Mouse (Mus musculus) cerebellum, adult 11 months (tissue): ENCODE data around the gene Opn3.

Experiments
- DNase-seq: peaks from one replicate; pipeline ENCODE4 v3.0.0; 2022

Opn3 gene

DNA sequence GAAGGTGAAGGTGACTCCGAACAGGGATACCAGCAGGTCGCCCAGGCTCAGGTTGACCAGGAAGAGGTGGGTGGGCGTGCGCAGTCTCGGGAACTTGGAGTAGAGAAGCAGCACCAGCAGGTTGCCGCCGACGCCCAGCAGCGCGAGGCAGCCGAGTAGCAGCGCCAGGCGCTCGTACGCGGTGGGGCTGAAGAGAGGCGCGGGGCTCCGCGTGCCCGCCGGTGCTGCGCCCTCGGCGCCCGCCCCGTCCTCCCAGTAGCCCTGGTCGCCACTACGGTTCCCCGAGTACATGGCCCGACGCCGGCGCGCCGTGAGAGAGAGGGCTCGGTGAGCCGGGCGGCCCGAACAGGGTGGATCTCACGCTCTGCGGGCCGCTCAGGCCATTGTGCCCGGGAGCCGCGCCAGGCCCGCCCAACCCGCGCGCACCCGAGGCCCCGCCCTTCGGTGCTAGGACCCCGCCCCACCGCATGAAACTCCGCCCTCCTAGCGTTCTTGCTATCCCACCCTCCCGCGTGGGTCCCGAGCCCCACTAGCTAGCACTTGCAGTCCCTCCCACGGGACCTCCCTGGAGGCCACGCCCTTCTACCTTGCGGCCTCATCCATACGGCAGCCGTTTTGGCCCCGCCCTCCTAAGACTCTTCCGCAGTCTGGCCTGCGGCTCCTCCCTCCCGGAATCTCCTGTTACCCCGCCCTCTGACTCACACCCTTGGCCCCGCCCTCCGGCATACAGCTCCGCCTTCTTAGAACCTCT, at the start of gene Opn3, which contains the start of gene Chml:
Gene Opn3 (minus strand): TSS at position 531 of the 751 bp plus-strand sequence.
Gene Chml (minus strand): TSS at position 656 of the 751 bp plus-strand sequence.
- peak; percentile 97 for DNase-seq

DNA sequence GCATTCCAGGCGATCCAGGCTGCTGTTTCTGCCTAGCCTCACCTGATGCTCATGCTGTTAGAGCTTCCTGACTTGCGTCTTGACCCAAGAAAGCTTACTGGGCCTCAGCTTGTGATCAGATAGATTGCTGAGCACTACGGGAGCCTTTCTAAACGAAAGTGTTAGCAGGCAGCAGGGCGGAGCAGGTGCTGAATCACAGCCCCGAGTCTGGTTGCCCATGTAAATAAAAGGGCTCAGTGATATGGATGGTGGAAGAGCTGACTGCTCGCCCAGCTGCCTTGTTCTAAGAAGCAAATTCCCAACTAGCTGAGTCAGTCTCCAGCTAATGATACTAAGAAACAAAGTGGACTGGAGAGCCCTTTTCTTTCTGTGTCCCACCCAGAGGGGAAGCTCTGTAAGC, 33.2 kb upstream of the Opn3 start:
- DNase-seq, result no peak

DNA sequence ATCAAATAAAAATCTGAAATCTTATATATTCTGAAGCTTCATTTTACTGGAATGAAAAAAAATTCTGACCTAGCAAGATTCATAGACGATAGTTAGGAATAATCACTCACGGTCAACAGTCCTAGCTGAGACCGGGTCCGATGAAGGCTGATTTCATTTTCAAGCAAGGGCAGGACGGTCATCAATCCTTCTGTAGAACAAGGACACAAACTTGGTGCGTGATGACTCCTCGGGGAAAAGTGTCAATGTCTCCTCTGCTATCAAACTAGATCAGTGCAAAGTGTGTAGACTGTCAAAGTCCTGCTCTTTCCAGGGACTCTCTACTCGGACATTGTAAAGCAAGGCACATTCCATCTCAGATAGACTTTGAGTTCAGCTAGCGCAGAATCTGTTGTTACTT, 24.3 kb upstream of the Opn3 start:
- DNase-seq, result no peak

DNA sequence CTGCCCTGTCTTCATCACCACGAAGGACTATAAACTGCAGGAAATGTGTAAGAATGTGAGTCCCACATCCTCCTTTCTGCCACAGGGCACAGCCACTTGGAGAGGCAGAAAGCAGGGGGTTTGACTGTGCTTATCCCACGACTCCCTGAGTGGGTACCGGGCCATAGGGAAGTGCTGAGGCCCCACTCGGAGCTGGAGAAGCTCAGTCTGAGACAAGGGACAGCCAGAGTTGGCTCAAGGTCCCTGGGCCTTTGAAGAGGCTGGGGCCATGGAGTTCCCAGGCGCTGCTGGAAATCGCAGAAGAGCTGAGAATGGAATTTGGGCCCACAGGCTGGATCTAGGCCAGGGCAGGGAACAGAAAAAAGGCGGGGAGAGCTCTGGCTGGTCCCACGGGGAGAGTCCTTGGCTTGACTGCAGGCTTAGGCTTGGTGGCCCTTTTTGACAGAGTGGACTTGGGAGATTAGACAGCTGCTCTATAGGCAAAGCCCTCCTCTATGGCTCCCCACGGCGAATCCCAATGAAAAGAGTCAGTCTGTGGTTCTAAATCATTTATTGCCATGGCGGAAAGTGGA, 19.8 kb upstream of the Opn3 start:
- DNase-seq, result no peak

DNA sequence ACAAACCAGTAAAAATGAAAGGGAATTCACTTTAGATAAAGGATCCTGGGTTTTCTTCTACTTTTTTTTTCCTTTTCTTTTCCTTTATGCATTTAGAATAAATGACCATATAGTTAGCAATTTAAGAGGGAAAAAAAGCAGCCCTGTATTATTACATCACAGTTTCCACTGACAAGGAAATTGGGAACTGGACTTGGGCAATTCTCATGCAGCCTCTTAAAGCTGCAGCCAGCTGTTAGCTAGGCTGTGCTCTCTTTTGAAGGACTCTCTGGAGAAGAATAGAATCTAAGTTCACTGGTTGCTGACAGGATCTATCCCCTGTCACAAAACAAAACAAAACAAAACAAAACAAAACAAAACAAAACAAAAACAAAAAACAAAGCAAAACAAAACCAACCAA, 15.4 kb upstream of the Opn3 start:
- no peak for DNase-seq

DNA sequence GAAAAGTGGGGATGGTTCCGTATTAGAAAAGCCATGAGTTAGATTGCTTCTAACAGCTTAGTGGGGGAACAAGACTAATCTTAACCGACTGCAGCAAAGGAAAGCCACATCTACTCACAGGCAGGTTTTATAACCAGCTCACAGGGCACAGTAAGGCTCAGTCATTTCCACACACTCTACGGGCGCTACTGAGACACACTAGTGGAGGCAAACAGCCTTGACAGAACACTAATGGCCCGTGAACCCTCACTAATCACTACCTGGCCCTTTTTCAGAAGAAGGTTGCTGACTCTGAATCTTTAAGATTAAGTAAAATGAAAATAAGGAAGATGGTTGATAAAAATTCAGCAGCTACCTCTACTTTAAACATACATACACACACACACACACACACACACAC, 15.0 kb upstream of the Opn3 start:
- DNase-seq, result no peak

DNA sequence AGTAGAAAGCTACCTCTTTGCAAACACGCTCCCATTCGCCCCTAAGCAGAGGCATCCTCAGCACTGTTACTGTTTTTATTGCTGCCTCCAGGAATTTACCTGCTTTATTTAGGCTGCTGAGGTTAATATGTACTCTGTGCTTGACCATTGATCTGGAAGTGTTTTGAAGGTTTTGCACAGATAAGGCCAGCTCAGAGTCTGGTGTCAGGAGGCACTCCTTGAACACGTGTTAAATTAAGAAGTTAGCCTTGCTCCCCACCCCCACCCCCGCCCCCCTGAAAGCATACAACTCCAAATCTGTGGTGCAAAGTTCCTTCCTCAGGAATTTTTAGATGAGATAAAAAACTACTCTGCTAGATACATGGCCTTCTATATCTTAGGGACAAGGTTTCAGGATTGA, 8.6 kb upstream of the Opn3 start:
- no peak for DNase-seq

DNA sequence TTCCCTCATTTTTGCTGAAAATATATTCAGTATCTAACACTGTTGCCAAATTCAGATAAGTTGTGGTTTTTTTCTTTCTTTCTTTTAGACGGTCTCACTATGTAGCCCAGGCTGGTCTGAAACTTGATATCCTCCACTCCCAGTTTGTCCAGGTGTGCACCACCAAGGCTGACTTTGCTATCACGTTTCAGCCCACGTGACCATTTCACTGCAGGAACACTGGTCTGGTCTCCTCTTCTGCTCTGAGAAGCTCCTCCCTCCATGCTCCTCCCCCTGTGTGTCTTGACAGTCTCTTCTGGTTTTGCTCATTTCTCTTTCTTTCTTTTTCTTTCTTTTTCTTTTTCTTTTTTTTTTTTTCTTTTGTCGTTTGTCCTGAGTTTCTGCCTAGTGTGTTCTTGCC, 7.2 kb upstream of the Opn3 start:
- DNase-seq, result no peak

DNA sequence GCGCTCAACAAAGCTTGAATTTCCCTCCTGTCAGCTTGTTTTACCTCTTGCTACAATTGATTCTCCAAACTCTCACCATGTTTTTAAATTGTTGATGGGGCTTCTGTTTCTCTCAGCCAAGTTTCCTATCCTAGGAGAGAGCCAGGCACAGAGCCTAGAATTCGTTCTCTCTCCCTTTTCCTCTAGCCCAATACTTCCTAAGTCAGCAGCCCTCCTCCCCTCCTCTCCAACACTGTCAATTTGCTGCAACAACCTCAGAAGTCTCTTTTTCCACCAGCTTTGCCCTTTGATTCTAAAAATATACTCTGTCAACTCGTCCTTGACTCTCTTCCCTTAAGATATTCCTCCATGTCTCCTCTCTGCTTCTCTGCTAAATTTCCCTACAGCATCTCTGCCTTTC, 6.8 kb upstream of the Opn3 start:
- no peak for DNase-seq

DNA sequence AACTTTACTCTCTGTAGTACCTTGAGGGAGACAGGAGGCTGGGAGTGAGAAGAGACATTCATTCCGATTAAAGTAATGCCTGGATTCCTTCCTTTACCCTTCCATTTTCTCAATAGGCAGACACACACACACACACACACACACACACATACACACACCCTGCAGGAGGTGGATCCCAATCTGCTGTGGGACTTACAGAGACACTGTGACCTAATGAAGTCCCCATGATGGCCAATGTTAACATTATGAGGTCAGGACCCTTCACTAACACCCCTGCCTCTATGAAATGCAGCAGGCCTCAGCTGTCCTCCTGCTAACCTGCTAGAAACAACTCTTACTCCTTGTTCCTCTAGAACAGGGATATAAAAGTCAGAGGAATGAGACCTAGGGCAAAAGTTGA, 5.7 kb upstream of the Opn3 start, which contains the start of gene Wdr64:
Gene Wdr64 (plus strand): TSS at position 301 of the 400 bp plus-strand sequence.
- no peak for DNase-seq

DNA sequence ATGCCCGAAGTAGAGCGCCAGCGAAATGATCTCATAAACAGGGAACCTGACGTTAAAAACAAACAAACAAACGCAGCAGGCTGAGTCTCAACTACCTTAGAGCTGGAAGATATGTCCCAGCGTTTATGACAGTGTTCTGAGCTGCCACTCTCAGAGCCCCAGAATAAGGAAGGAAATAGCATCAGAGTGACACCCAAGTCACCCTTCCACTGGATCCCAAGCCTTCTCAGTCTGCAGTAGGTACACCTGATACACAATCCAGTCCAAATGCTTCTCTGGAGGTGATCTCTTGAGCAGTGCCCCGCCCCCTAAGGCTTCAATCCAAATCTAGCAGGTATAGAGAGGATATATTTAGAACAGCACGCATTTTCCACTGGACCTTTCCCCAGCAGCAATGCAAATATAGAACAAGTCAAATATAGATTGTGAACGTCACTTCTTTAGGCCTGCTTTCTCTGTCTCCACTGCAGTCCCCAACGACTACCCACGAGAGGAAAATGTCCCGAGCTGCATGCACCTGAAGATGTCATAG, 919 bp upstream of the Opn3 start:
- DNase-seq, result peak; percentile 33

DNA sequence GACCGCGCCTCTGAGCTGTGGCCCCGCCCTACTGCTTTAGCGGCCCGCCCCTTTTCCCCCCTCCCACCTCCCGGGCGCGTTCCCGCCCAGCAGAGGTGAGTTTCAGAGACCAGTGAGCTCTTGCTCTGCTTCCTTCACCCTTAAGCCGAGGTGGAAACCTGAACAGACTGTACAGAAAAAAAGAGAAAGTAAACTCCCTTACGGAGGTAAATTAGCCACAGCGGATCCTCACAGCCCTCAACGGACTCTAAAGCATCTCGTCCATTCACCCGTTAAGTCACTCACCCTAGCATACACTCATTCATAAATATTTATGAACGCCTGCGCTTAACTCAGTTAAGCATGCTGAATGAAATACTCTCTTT, 403 bp upstream of the Opn3 start:
- DNase-seq, result no peak

DNA sequence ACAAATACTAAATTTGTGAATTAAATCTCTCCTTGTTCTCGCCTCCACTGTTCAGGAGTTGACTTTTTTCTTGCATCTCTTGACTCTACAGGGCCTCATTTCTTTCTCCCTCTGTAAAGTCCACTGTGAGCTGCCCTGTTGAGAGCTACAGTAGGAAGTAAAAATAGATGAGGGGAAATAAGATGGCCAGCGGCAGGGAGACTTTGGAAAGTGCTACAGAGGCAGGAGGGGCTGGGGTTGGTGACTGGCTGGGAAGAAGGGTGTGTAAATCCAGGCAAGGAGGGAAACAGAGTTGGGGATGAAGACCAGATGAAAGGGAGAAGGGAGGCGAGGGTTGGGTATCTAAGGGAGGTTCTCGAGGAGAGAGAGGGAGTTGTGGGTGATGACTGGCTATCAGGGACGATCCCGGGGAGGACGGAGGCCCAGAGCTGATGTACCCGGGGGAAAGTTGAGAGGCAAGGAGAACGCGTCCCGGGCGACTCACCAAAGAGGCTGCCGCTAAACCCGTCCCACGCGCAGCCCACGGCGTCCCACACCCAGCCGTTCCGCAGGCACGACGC, 810 bp downstream of the Opn3 start:
- DNase-seq, result peak; percentile 4

DNA sequence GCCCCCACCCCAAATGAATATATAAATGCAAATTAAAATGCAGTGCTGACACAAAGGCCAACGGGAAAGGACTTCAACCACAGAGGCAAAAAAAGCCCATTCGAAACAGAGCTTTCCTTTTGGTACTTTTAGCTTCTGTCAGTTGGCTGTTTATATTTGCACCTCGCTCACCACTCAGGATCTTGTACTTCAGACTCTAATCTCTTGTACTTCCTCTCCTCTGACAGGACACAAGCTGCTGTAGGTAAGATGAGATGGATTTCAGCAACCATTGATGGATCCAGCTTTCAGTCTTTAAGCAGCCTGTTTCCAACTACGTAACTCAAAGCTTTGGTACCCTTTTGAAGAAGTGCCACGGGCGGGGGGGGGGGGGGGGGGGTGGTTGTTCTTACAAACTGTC, 11.6 kb downstream of the Opn3 start:
- DNase-seq, result no peak

DNA sequence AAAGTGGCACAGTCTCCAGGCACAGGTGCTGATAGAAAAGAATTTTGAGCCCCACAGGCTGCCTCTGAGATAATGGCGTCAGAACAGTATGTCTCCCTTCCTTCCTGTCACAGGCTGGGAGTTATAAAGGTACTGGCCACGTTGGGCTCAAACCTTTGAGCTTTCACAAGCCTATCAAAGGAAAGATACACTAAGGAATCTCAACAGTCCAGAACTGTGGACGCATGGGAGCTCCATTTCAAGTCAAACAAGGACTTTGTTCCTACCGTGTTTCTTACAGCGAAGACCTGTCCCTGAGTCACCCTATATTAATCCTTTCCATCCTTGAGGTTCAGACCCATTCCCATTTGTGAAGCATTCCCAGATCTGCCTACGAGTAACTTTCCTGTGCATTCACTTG, 15.1 kb downstream of the Opn3 start:
- DNase-seq, result no peak

DNA sequence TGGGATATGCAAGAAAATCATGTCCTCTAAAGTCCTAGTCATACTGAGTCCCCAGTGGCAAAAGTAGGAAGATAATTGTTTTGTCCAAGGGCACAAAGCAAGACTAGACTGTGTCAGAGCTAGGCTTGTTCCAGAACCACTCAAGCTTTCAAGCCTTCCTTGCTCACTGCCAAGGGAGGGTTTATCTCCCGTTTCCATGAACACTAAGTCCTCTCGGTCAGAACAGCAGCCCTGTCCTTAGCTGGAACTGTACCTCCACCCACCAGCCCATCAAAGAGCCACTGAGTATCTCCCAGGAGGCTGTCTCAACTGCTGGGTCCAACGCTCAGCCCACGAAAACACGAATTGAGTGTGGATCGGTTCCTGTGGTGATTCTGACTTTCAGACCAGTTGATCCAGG, 17.5 kb downstream of the Opn3 start:
- DNase-seq, result no peak

DNA sequence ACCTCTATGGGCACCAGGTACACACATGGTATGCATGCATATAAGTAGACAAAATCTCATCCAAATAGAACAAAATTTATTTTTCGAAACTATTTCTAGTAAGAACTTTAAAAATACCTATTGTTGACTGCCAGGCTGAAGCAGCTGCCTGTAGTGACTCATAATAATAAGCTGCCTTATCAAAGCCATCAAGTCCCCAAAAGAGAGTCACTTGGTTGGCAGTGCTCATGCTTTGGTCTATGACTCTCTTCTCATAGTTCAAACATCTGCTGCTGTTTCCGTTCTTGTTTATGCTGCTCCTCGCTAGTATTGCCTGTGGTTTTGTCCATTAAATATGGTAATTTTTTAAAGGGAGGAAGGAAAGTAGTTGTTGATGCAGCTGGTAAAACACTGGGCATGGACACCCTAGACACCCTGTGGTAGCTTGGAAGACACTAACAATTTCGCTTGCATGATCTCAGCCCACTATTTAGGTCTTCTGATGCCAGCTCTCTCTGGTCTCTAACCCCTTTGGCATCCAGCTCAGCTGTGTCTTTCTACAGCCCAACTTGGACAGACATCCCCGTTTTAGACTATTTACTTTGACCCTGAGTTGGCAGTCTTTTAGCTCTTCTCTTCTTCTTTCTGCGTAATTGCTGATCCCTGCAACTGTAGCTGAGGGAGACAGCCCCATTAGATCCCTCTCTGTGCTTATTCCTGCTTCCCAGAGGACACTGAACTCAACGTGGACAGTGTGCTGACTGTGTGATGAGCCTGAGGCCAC, 18.8 kb downstream of the Opn3 start:
- DNase-seq, result no peak

DNA sequence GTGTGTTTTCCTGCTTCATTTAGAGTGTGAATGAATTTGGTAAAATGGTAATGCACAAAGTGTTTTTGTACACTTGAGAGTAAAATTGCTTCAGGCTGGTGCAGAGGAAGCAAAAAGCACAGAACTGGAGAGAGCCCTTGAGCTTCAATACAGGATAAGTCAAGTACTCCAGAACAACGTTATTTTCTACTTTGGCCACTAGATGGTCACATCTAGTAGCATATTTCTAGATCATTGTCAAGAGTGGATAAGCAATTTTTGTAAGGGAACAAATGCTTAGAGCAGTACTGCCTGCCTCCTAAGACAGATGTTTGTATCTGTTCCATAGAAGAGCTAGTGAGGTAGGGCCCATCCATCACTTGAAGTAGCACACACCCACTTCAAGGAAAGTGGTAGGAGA, 20.9 kb downstream of the Opn3 start:
- no peak for DNase-seq

DNA sequence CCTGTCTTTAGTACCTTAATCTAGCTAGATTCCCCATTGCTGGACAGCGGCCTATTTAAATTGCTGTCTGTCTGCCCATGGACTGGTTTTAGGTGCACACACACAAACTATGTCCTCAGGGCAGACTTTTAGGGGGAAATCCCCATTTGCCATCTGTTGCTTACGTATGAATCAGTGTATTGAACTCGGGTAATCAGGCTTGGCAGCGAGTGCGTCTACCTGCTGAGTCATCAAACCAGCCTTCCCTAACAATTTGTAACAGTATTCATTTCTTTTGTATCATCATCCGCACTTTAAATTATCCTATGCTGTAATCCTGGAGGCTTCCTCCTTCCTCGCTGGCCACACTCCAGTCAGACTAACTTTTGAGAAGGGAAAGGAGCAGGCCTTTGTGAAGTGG, 22.5 kb downstream of the Opn3 start:
- no peak for DNase-seq

DNA sequence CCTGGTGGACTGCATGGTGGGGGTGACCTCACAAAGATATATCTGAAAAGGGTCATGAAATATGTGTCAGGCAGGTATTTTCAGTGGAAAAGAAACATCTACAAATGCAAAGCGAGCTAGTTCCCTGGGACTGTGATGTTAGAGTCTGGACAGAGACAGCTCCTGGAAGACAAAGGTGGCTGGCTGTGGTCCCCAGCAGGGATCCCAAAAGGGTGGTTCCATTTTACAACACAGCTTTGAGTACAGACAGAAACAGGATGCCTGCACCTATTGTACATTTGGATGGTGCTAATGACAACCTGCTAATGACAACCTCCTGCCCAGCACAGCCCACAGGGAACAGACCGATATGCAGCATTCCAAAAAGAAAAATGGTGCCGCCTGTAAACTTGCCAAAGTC, 23.1 kb downstream of the Opn3 start:
- DNase-seq, result no peak

DNA sequence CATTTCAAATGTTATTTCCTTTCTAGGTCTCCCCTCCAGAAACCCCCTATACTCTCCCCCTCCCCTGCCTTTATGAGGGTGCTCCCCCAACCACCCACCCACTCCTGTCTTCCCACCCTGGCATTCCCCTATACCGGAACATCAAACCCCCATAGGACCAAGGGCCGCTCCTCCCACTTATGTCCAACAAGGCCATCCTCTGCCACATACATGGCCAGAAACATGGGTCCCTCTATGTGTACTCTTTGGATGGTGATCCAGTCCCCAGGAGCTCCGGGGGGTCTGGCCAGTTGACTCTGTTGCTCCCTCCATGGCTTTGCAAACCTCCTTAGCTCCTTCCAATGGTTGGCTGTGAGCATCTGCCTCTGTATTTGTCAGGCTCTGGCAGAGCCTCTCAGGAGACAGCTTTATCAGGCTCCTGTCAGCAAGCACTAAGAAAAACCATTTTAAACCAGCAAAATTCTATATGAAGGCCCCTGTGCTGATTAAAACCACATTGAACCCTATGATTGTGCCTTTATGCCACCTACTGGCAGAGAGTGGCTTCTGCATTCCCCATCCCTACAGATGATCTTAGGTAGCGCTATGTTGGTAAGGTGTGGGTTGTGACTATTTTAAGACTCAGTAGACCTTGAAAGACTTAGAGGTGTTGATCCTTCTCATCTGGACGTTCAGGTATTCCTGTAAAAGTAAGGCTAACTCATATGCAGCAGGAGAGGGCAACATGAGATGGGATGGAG, 23.7 kb downstream of the Opn3 start:
- DNase-seq, result no peak

DNA sequence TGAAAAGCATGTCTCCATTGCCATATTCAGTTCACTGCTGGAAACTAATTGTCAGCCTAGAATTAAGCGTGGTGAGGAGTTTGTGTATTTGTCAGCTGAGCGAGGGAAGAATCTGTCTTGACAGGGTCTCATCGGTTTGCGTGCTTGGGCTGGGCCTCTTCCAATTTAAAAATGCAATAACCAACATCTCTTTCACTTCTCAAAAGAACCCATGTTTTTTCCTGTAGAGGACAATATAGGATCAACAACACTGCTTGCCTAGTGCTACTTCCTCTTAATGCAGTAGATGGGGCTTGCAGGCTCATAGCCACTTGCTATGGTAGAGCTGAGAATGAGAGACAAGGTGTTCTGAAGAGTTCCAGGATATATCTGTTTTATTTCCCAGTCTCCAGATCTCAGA, 32.7 kb downstream of the Opn3 start:
- DNase-seq, result no peak

DNA sequence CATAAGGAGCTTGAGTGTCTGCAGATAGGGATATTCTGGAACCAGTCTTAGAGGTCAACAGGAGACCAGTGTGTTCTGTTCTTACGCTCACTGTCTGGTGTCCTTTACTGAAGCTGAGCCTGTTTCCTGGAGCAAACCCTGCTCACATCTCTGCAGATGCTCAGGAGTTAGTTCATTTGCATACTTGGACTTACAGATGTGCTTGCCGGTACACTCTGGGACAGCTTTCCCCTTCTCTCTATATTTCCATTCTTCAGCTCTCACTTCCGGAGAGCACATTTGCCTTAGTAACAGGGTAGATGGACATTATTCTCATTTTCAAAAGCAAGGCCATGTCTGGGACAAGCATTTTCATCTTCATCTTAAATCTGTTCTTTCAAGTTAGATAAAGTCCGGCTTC, 44.0 kb downstream of the Opn3 start:
- no peak for DNase-seq
